Mouse (Mus musculus) kidney, embryonic 14.5 days (tissue): ENCODE measurements around the gene Phlda1. TPM values are rescaled to one million over a fixed set of nuclear protein-coding genes. Genes with fewer than 3 reads are reported as not detected.
A peak's percentile ranks its signal among the peaks of the same experiment; 100 is the strongest.
"Not testable (repeated sequence)": the region's sequence is repeated elsewhere in the genome, so short reads cannot be mapped to it uniquely, and the experiment has no call there.

Source experiments
- ATAC-seq: fragments of 200-750 bp; cut with Nextera tagmentation; 2 replicates; pipeline ENCODE4 v1.8.0; 2017; ENCODE audit warnings: moderate number of reproducible peaks, mild to moderate bottlenecking, moderate TSS enrichment, moderate library complexity; ENCODE audit not compliant: low FRiP score, low TSS enrichment
- H3K27ac ChIP-seq: fragments of 300-500 bp; sonication (generic); 2 replicates; pipeline ENCODE4 v1.5.1; 2014; ENCODE audit warnings: low read depth, mild to moderate bottlenecking, low read length, moderate library complexity, mixed read lengths
- H3K27me3 ChIP-seq: fragments of 300-500 bp; sonication (generic); 2 replicates; pipeline ENCODE4 v1.6.1; 2014; ENCODE audit warnings: mild to moderate bottlenecking, low read length; ENCODE audit not compliant: control insufficient read depth, insufficient read depth
- H3K36me3 ChIP-seq: fragments of 300-500 bp; sonication (generic); 2 replicates; pipeline ENCODE4 v1.6.1; 2014; ENCODE audit warnings: low read length, mixed read lengths; ENCODE audit not compliant: control insufficient read depth, insufficient read depth
- H3K4me1 ChIP-seq: fragments of 300-500 bp; sonication (generic); 2 replicates; pipeline ENCODE4 v1.6.1; 2014; ENCODE audit warnings: low read length, mixed read lengths; ENCODE audit not compliant: control insufficient read depth, insufficient read depth
- H3K4me2 ChIP-seq: fragments of 300-500 bp; sonication (generic); replicated peaks from 2 replicates; pipeline ENCODE4 v1.6.1; 2014; ENCODE audit warnings: low read depth, mild to moderate bottlenecking, low read length
- H3K4me3 ChIP-seq: fragments of 300-500 bp; sonication (generic); 2 replicates; pipeline ENCODE4 v1.5.1; 2014; ENCODE audit warnings: mild to moderate bottlenecking, low read length
- H3K9ac ChIP-seq: fragments of 300-500 bp; sonication (generic); 2 replicates; pipeline ENCODE4 v1.6.1; 2014; ENCODE audit warnings: low read depth, mild to moderate bottlenecking, low read length, moderate library complexity
- H3K9me3 ChIP-seq: fragments of 300-500 bp; sonication (generic); 2 replicates; pipeline ENCODE4 v1.6.1; 2016; ENCODE audit warnings: low read length; ENCODE audit not compliant: control insufficient read depth
- WGBS: fragments of 180-500 bp; shearing (Covaris S2); extraction: QIAGEN DNeasy Blood & Tissue Kit; methylation state at CpG from one replicate; pipeline ENCODE4 v1.1.7; 2014; 5-methylcytosine and 5-hydroxymethylcytosine counted together
- polyA plus RNA-seq: library from polyadenylated mRNA; unstranded; fragments of >200 nt; fragmentation: Nextera tagmentation; extraction: Ambion mirVana; gene quantifications from 2 replicates; pipeline ENCODE4 v1.2.1, GENCODE M21; 2014

The Phlda1 gene
- polyA plus RNA-seq, 1 experiment from 2014 or later: 42.3 TPM

DNA sequence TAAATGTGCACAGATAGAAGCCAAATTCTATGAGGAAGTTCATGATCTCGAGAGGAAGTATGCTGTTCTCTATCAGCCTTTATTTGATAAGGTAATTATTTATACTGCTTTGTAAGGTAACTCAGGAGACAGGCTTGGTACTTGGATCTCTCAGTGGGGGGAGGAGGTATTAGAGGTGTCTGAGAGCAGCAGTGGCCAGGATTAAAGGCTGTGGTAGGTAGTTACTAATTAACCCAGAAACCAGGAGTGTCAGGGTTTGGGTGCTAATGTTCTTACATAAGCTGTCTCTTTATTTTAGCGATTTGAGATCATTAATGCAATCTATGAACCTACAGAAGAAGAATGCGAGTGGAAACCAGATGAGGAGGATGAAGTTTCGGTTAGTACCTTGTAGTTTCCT, 16.0 kb upstream of the Phlda1 start:
- ATAC-seq, H3K27me3 ChIP-seq, H3K4me1 ChIP-seq, H3K4me3 ChIP-seq, H3K9ac ChIP-seq, H3K27ac ChIP-seq, H3K4me2 ChIP-seq, H3K9me3 ChIP-seq: not testable (repeated sequence)
- WGBS: 94% methylated on average over 4 of the region's 4 CpGs
- peaks cover 82% of the 10 kb centered on the region for H3K36me3 ChIP-seq

DNA sequence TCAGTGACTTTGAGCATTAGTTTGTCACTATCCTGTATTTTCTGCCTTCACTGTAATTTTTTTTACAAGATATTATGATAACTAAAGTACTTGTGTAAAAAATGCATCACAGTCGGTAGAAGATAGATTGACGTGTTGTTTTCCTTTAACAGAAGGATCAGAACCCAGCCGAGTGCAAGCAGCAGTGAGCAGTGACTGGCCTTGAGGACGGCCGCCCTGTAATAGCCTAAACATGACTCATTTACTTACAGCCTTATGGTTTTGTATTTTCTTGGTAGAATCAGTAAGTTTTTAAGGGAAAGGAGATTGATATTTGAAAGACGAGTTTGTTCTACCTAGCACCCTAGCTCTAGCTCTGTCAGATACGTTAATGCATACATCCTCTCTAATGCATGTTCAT, 10.2 kb upstream of the Phlda1 start:
- Histone ChIP-seq H3K27me3 (no peaks in the 10 kb centered on the region), H3K27ac (no peak overlapping the region), H3K9ac (no peak overlapping the region), H3K9me3 (no peaks in the 10 kb centered on the region), H3K36me3 (peaks cover 63% of the 10 kb centered on the region), H3K4me1 (no peaks in the 10 kb centered on the region), H3K4me2 (no peak overlapping the region), H3K4me3 (no peak overlapping the region)
- WGBS: 91% methylated on average over 7 of the region's 7 CpGs
- ATAC-seq: no peak

DNA sequence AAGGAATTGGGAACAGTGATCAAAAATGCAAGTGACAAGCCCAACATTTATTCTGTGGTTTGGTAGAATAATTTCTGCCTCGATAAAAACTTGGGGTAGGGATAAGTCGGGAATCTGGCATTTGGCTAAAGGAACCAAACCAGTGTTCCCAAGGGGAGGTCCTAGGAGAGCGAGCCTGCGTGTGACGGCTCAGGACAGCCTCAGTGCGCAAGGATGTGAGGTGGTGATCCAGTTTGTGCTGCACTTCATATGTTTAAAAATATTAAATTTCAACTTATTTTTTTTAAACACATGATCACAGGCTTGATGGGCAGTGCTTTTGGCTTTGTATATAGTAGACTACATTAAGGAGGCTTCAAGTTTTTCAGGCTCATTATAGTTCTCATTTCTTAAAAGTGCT, 6.2 kb upstream of the Phlda1 start:
- no peak overlapping the region for H3K4me2 ChIP-seq

DNA sequence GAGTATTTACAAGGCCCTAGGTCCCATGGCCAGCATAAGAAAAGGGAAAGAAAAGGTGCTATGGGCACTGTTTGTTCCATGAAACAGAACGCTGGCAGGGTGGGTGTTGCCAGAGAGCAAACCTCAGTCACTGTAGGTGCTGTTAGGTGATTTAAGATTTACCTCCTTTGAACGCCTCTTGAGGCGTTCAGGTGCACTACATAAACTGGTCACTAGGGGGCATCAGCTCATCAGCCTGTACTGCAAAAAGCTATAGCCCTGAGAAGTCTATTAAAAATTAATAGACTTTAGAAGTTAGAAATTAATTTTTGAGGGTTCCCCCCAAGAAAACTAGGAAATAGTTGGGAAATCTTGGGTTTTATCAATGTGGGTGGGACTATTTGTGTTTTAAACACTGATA, 3.0 kb upstream of the Phlda1 start:
- no peaks in the 10 kb centered on the region for H3K9me3 ChIP-seq
- no peaks in the 10 kb centered on the region for H3K27me3 ChIP-seq
- peaks cover 21% of the 10 kb centered on the region for H3K4me1 ChIP-seq
- H3K36me3 ChIP-seq: peaks cover 8% of the 10 kb centered on the region; the same call in 1 of the 2 replicates
- no peak overlapping the region for H3K9ac ChIP-seq
- WGBS: 1% methylated on average over 3 of the region's 3 CpGs
- H3K4me3 ChIP-seq: no peak overlapping the region
- no peak overlapping the region for H3K27ac ChIP-seq
- ATAC-seq: no peak
- no peak overlapping the region for H3K4me2 ChIP-seq

More for the DNA sequence above, 6.2 kb upstream of the Phlda1 start:
- WGBS: 84% methylated on average over 6 of the region's 6 CpGs
- H3K36me3 ChIP-seq: peaks cover 31% of the 10 kb centered on the region
- H3K27me3 ChIP-seq: no peaks in the 10 kb centered on the region
- no peak overlapping the region for H3K4me3 ChIP-seq
- H3K4me1 ChIP-seq: peaks cover 12% of the 10 kb centered on the region
- no peaks in the 10 kb centered on the region for H3K9me3 ChIP-seq
- H3K9ac ChIP-seq: no peak overlapping the region
- no peak for ATAC-seq
- H3K27ac ChIP-seq: no peak overlapping the region

DNA sequence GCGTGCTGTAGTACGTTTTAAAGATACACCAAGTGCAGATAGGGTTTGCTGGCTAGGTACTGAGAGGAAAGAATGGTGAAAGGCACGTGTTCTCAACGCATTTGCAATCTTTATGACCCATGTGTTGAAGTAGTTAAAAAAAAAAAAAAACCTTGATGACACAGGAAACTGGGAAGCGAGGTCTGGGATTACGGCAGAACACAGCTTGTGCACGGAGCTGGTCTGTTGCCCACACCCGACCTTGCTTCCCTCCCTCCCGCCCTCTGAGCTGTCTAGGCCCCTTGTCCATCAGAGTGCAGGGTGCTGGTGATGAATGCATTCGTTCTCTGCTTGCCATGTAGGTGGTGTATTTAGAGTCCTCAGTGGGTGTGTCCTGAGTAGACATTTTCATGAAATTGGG, 2.4 kb upstream of the Phlda1 start:
- Histone ChIP-seq H3K27ac (no peak overlapping the region), H3K4me2 (peak overlapping the region; percentile 22), H3K4me3 (no peak overlapping the region), H3K36me3 (peaks cover 2% of the 10 kb centered on the region; the same call in 1 of the 2 replicates), H3K9me3 (no peaks in the 10 kb centered on the region), H3K9ac (no peak overlapping the region), H3K4me1 (peaks cover 21% of the 10 kb centered on the region), H3K27me3 (no peaks in the 10 kb centered on the region)
- no peak for ATAC-seq
- WGBS: 8% methylated on average over 10 of the region's 10 CpGs

DNA sequence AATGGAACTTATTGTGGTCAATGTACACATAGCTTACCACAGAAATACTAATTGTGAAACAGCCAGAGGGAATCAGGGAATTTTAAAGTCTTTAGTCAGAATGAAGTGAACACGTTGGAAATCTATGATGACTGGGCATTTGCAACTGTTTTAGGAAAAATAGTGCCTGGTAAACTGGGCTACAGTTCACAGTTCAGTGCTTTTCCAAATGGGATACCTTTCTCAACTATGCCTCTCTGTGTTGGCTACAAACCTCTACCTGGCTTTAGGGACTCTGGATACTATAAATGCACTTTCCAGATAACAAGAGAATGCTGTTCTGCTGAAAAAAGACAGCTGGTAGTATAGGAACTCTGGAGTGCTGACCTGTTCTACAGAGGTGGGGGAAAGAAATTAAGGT, 1.5 kb upstream of the Phlda1 start:
- WGBS: 70% methylated on average over 1 of the region's 1 CpGs
- Histone ChIP-seq H3K4me1 (peaks cover 27% of the 10 kb centered on the region), H3K9ac (no peak overlapping the region), H3K4me2 (no peak overlapping the region), H3K36me3 (no peaks in the 10 kb centered on the region), H3K4me3 (no peak overlapping the region), H3K27me3 (no peaks in the 10 kb centered on the region), H3K9me3 (no peaks in the 10 kb centered on the region), H3K27ac (no peak overlapping the region)
- no peak for ATAC-seq

DNA sequence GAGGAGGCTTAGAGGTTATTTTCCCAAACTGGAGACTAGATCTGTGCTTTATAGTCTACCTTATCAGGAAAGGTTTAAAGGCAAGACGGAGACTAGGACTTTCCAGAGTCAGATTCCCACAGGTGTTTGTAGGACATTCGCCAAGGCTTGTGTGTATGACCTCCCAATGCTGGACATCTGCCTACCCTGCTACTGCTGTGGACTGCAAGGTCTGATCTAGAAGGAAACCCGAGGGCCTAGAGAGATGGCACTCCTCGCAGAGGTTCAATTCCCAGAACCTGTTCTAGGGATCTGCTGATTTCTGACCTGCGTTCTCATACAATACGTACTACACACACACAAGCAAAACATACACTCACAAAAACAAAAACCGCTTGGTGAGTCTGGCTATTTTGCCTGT, 680 bp upstream of the Phlda1 start:
- no peaks in the 10 kb centered on the region for H3K36me3 ChIP-seq
- peaks cover 33% of the 10 kb centered on the region for H3K4me1 ChIP-seq
- WGBS: 45% methylated on average over 7 of the region's 7 CpGs
- H3K9me3 ChIP-seq: no peaks in the 10 kb centered on the region
- peak overlapping the region; percentile 77; the same call in 1 of the 2 replicates for H3K4me2 ChIP-seq
- H3K9ac ChIP-seq: peak overlapping the region; percentile 96; the same call in 1 of the 2 replicates
- no peaks in the 10 kb centered on the region for H3K27me3 ChIP-seq
- no peak overlapping the region for H3K27ac ChIP-seq
- H3K4me3 ChIP-seq: peak overlapping the region; percentile 88; the same call in 1 of the 2 replicates
- no peak for ATAC-seq

DNA sequence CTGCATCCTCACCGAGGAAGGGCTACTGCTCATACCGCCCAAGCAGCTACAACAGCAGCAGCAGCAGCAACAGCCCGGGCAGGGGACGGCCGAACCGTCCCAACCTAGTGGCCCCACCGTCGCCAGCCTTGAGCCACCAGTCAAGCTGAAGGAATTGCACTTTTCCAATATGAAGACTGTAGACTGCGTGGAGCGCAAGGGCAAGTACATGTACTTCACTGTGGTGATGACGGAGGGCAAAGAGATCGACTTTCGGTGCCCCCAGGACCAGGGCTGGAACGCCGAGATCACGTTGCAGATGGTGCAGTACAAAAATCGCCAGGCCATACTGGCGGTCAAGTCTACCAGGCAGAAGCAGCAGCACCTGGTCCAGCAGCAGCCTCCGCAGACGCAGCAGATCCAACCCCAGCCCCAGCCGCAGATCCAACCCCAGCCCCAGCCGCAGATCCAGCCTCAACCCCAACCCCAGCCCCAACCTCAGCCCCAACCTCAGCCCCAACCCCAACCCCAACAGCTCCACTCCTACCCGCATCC, 907 bp downstream of the Phlda1 start:
- Histone ChIP-seq H3K4me1 (peaks cover 41% of the 10 kb centered on the region), H3K36me3 (no peaks in the 10 kb centered on the region)
- under 1% methylated on average over 22 of the region's 23 CpGs for WGBS

DNA sequence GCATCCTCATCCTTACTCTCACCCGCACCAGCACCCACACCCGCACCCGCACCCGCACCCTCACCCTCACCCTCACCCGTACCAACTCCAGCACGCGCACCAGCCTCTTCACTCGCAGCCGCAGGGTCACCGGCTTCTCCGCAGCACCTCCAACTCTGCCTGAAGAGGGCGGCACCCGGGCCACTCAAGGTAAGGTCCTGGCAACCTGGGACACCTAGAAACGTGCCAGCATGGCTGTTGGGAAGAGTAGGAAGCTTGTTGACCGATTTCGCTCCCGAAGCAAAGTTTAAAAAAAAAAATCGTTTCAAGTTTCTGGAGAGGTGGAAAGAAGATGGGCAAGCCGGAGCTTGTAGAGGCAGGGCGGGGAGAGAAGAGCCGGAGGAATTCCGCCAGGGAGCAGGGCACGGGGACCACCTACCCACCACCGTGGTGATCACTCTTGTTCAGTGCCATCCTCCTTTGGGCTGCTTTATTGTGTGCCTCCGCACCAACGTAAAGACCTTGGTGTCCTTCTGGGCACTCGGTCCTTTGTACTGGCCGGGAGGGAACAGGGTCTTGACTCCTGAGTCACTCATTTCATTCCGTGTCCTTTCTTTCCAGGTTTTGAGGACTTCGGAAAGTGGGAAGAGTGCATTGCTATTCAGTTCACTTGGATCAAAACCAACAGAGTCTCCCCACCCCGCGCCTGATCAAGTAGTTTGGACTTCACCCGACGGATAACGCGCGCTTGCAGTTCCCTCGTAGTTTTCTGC, 1.6 kb downstream of the Phlda1 start:
- ATAC-seq: peak; percentile 13
- peak overlapping the region; percentile 97 for H3K27ac ChIP-seq
- peak overlapping the region; percentile 77 for H3K4me2 ChIP-seq
- H3K4me3 ChIP-seq: peak overlapping the region; percentile 88
- under 1% methylated on average over 38 of the region's 38 CpGs for WGBS
- H3K27me3 ChIP-seq: no peaks in the 10 kb centered on the region
- H3K4me1 ChIP-seq: peaks cover 41% of the 10 kb centered on the region
- H3K9ac ChIP-seq: peak overlapping the region; percentile 96
- H3K36me3 ChIP-seq: no peaks in the 10 kb centered on the region
- H3K9me3 ChIP-seq: no peaks in the 10 kb centered on the region

More for the DNA sequence above, 907 bp downstream of the Phlda1 start:
- peak overlapping the region; percentile 88 for H3K4me3 ChIP-seq
- peak overlapping the region; percentile 96 for H3K9ac ChIP-seq
- peak overlapping the region; percentile 77 for H3K4me2 ChIP-seq
- H3K27ac ChIP-seq: peak overlapping the region; percentile 97
- H3K27me3 ChIP-seq: no peaks in the 10 kb centered on the region
- ATAC-seq: peak; percentile 24
- H3K9me3 ChIP-seq: no peaks in the 10 kb centered on the region
